Mouse (Mus musculus) liver, adult 2 months (tissue): ENCODE measurements at regions not wholly inside any gene's neighbourhood (a gene's known extent, or its start where the extent isn't known, plus 50 kb on each side); places are given as distances from the start of the nearest gene placed in this dataset.

ENCODE experiments used
- DNase-seq: peaks from one replicate; pipeline ENCODE4 v3.0.0-alpha.2; 2011; ENCODE audit warnings: low read depth, low spot score; ENCODE audit errors: extremely low read depth
- H3K27ac ChIP-seq: fragments of 200-500 bp; replicated peaks from 2 replicates; pipeline ENCODE4 v1.5.1; 2012; ENCODE audit warnings: low read depth, mild to moderate bottlenecking, control low read depth, inconsistent platforms, low read length; ENCODE audit not compliant: insufficient read depth
- H3K27me3 ChIP-seq: fragments of 200-500 bp; 2 replicates; pipeline ENCODE4 v1.6.1; 2012; ENCODE audit warnings: mild to moderate bottlenecking, moderate library complexity, low read length, inconsistent platforms; ENCODE audit not compliant: control insufficient read depth, insufficient read depth
- H3K36me3 ChIP-seq: fragments of 200-500 bp; 2 replicates; pipeline ENCODE4 v1.6.1; 2012; ENCODE audit warnings: low read length, inconsistent platforms; ENCODE audit not compliant: control insufficient read depth, insufficient read depth
- H3K4me1 ChIP-seq: fragments of 200-500 bp; 2 replicates; pipeline ENCODE4 v1.6.1; 2011; ENCODE audit warnings: low read length; ENCODE audit not compliant: control insufficient read depth, insufficient read depth
- H3K4me3 ChIP-seq: fragments of 200-500 bp; 2 replicates; pipeline ENCODE4 v1.5.1; 2011; ENCODE audit warnings: low read depth, mild to moderate bottlenecking, control low read depth, low read length, moderate library complexity; ENCODE audit not compliant: insufficient read depth
- H3K79me2 ChIP-seq: fragments of 200-500 bp; 2 replicates; pipeline ENCODE4 v1.6.1; 2012; ENCODE audit warnings: inconsistent platforms, mild to moderate bottlenecking, low read length, moderate library complexity; ENCODE audit not compliant: control insufficient read depth, insufficient read depth
- H3K9ac ChIP-seq: fragments of 200-500 bp; 2 replicates; pipeline ENCODE4 v1.6.1; 2012; ENCODE audit warnings: low read depth, mild to moderate bottlenecking, control low read depth, inconsistent platforms, low read length
- CTCF ChIP-seq: fragments of 200-500 bp; IDR thresholded peaks from 2 replicates; pipeline ENCODE4 v1.5.1; 2011; ENCODE audit warnings: low read depth, low read length, control low read depth
- POLR2A ChIP-seq: fragments of 200-500 bp; IDR thresholded peaks from 2 replicates; pipeline ENCODE4 v1.6.1; 2011; ENCODE audit warnings: low read length, control low read depth; ENCODE audit not compliant: insufficient read depth; ENCODE audit errors: extremely low read depth
- WGBS: fragments of 180-500 bp; shearing (Covaris S2); methylation state at CpG from one replicate; pipeline ENCODE4 v1.1.7; 2018; 5-methylcytosine and 5-hydroxymethylcytosine counted together

DNA sequence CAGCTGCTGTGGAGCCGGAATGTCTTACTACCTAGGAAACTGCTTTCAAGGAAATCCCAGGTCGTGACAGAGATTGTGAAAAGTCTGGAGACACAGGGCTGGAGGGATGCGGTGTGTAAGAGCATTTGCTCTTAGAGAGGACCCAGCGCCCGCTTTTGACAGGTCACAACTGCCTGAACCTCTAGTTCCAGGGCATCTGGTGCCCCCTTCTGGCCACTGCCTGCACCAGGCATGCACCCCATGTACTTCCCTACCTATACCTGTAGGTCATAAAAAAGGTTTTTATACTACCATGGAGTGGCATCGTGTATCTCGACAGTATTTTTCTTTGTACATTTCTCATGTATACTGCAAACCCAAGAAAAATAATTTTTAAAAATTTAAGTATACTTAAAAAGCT lies 314.0 kb downstream of the Bbx start:
- TF ChIP-seq CTCF (peak; percentile 61), POLR2A (no peak)

DNA sequence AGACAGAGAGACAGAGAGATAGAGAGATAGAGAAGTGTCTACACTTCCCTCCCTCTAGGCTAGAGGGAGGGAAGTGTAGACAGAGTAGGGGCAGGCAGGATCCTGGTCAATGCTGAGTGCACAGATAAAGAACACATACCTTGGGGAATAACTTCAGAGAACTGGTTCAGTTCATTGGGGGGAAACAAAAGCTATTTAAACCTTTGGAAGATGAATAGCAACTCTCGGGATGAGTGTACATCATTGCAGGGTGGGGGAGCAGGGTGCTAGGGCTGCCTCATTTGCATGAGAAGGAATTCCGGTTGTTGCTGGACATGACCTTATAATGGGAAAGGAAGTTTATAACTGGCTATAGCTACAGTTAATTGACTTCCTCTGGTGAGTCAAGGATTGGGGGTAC lies 309.7 kb downstream of the Bbx start:
- no peak for DNase-seq
- no peaks in the 10 kb centered on the region for H3K36me3 ChIP-seq
- no peak overlapping the region for H3K4me3 ChIP-seq
- H3K27ac ChIP-seq = no peak overlapping the region
- H3K4me1 ChIP-seq = no peaks in the 10 kb centered on the region
- TF ChIP-seq POLR2A (no peak), CTCF (no peak)
- no peaks in the 10 kb centered on the region for H3K27me3 ChIP-seq
- WGBS = 69% methylated on average over 2 of the region's 2 CpGs
- H3K79me2 ChIP-seq = no peaks in the 10 kb centered on the region
- no peak overlapping the region for H3K9ac ChIP-seq

More for the DNA sequence above, 314.0 kb downstream of the Bbx start:
- Histone ChIP-seq H3K79me2 (no peaks in the 10 kb centered on the region), H3K27me3 (no peaks in the 10 kb centered on the region), H3K9ac (no peak overlapping the region), H3K27ac (no peak overlapping the region), H3K36me3 (no peaks in the 10 kb centered on the region), H3K4me1 (no peaks in the 10 kb centered on the region), H3K4me3 (no peak overlapping the region)
- DNase-seq = peak; percentile 4
- WGBS = 97% methylated on average over 7 of the region's 7 CpGs

DNA sequence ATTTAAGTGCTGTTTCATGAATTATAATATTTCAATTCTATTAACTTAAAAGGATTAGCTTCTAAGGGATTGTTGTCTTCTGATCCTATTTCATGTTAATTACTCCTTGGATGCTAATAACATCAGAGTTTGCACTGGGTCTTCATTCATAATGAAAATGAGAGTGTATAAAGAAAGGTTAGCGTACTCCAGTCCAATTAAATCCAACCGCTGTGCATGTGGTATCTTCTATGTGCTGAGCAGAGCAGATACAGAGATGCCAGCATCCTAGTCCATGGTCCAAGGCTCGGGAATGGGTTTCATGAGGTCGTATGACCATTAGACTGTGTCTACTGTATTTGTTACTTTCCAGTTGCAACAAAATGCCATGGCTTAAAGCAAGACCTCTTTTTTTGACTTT lies 307.5 kb downstream of the Bbx start:
- Histone ChIP-seq H3K36me3 (no peaks in the 10 kb centered on the region), H3K4me1 (no peaks in the 10 kb centered on the region), H3K9ac (no peak overlapping the region), H3K27me3 (no peaks in the 10 kb centered on the region), H3K4me3 (no peak overlapping the region), H3K79me2 (no peaks in the 10 kb centered on the region), H3K27ac (no peak overlapping the region)
- WGBS = 92% methylated on average over 4 of the region's 4 CpGs
- no peak for DNase-seq
- TF ChIP-seq CTCF = no peak
- TF ChIP-seq POLR2A = no peak

DNA sequence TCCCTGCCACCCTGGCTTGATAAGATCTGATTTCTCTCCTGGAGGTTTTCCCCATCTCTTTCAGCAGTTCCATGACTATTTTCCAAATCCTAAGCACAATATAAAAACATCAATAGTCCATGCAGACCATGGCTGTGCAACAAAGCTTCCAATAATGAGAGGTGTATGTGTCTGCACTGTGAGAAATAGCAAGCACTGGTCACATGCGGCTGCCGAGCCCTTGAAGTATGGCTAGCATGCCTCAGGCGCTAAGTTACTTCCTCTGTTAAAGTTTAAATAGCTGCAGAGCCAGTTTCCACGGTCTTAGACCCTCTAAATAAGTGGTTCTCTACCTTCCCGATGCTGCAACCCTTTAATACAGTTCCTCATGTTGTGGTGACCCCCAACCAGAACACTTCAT lies 306.6 kb downstream of the Bbx start:
- WGBS = 74% methylated on average over 5 of the region's 5 CpGs
- H3K36me3 ChIP-seq = no peaks in the 10 kb centered on the region
- no peak overlapping the region for H3K9ac ChIP-seq
- no peaks in the 10 kb centered on the region for H3K79me2 ChIP-seq
- H3K4me1 ChIP-seq = no peaks in the 10 kb centered on the region
- no peak overlapping the region for H3K27ac ChIP-seq
- DNase-seq = no peak
- H3K27me3 ChIP-seq = no peaks in the 10 kb centered on the region
- no peak overlapping the region for H3K4me3 ChIP-seq
- TF ChIP-seq CTCF = no peak
- TF ChIP-seq POLR2A = no peak

DNA sequence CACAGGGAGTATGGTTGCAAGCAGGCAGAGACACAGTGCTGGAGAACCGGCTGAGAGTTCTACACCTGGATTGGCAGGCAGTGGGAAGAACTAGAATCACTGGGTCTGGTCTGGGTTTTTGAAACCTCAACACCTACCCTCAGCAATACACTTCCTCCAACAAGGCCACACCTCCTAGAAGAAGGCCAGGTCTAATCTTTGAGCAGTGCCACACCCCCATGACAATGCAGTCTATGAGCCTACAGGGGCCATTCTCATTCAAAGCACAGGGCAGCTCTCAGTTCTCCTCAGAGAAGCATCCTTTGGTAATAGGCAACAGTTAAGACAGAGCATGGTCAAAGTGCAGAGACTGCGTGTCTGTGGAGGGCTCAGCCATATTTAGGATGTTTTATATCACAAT lies 300.8 kb downstream of the Bbx start:
- no peaks in the 10 kb centered on the region for H3K4me1 ChIP-seq
- no peak for DNase-seq
- no peaks in the 10 kb centered on the region for H3K36me3 ChIP-seq
- WGBS = 95% methylated on average over 2 of the region's 2 CpGs
- H3K27me3 ChIP-seq = no peaks in the 10 kb centered on the region
- TF ChIP-seq POLR2A (no peak), CTCF (no peak)
- no peak overlapping the region for H3K4me3 ChIP-seq
- H3K79me2 ChIP-seq = no peaks in the 10 kb centered on the region
- no peak overlapping the region for H3K9ac ChIP-seq
- no peak overlapping the region for H3K27ac ChIP-seq
